Mouse (Mus musculus) lung, postnatal 4 days (tissue): ENCODE data around the gene Pheta1.
"Not testable (repeated sequence)": the region's sequence is repeated elsewhere in the genome, so short reads cannot be mapped to it uniquely, and the experiment has no call there.

Experiments
- DNase-seq, 2 experiments: peaks; one replicate each; pipeline ENCODE4 v3.0.0; 2021

Pheta1 gene

DNA sequence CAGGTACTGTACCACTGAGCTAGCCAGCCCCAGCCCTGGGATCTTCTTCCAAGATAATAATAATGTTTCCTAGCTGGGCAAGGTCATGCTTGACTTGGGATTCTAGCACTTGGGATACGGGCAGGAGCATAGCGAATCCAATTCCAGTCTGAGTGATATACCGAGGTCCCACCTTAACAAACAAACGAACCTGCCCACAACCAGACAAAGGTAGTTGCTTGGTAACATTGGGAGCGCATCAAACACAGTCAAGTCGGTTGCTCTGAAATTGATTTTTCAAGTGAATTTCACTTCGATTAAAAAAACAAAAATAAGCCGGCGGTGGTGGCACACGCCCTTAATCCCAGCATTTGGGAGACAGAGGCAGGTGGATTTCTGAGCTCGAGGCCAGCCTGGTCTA, 2.5 kb upstream of the Pheta1 start:
- no peak for DNase-seq

DNA sequence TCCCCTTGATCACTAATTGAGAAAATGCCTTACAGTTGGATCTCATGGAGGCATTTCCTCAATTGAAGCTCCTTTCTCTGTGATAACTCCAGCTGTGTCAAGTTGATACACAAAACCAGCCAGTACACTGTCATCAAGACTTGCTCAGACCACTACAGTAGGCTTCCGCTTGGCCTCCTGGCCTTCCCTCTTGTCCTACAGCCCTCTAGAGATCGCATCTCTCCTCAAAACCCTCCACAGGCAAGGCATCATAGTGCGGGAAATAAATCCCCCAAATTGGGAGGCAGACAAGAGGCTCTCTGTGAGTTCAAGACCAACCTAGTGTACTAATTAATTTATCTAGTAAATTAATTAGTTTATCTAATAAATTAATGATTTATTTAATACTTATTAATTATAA, 1.5 kb upstream of the Pheta1 start:
- not testable (repeated sequence) for DNase-seq

DNA sequence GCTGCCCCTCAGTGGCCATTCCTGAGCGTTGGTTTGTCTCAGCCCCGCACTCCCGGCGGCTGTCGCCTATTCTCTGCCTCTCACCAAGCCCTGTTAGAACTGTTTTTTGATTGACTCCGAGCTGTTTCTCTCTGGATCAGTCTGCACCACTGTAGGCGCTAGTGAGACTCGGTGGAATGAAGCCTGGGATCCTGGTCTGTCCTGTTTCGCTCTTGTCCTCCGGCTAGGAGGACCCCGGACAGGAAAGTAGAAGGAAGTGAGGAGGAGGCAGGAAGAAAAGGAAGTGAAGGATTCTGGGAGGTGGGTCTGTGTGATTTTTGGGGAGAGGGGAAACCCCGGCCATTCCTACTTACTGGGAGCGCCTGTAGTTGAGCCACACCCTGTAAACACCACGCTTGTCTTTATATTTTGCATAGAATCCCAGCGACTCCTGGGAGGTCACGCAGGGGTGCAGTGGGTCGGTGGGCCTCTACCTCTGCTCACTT, 707 bp upstream of the Pheta1 start:
- DNase-seq = peak; percentile 72 to 74

DNA sequence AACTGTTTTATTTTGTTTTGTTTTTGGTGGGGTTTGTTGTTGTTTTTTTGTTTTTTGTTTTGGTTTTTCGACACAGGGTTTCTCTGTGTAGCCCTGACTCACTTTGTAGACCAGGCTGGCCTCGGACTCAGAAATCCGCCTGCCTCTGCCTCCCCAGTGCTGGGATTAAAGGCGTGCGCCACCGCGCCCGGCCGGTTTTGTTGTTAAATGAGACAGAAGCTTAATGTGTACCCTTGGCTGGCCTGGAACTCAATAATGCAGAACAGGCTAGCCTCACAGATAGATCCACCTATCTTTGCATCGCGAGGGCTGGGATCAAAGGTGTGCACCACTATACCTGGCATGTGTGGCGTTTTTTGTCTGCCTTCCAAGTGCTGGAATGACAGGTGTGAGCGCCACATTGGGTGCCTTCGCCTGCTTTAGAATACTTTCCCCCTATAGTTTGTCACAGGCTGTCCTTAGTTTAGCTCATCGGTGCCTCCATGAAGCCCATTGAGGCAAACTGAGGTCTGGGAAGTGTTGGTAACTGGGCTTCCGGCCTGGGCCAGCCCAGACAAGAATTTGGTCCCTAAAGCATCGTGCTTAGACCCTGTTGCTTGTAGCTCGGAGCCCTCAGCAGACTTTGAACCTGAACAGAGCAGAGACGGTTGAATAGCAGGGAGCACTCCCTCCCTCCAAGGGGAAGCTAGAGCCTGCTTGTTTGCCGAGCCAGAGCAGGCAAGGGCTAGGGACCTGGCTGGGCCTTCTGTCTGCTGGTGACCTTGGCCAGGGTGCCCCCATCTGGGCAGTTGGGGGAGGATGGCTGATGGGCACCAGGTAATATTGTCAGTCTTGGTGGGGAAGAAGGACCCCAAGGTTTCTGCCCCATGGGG, 930 bp downstream of the Pheta1 start:
- peak in 1 of 2 experiments; percentile 32 for DNase-seq

DNA sequence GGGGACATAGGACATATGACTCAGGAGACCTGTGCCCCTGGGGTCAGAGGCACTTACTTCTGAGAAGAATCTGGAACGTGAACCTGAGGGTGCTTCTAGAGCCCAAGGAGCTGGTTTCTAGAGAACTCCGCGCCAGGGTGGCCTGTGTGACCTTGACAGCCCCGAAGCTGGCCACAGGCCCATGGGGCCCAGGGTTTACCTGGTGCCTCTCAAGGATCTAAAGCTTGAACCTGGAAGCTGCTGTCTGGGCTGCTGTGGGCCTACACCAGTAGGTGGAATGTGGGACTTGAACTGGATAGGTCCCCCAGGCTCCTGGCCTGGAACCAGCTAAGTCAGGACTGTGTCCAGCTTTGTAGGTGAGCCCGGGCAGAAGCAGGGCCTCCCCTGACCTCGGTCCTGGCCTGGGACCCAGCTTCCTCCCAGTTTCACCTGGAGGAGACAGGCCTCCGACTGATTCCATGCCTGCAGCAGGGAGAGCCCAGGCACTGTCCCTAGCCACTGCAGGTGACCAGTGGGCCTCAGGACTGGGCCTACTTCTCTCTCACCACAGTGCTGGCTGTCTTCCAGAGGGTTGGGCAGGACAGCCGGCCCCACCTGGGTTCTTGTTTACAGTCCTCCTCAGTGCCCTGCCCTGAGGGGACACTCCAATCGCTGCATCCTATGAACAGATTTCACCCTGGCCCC, 4.7 kb downstream of the Pheta1 start:
- peak; percentile 82 to 92 for DNase-seq

DNA sequence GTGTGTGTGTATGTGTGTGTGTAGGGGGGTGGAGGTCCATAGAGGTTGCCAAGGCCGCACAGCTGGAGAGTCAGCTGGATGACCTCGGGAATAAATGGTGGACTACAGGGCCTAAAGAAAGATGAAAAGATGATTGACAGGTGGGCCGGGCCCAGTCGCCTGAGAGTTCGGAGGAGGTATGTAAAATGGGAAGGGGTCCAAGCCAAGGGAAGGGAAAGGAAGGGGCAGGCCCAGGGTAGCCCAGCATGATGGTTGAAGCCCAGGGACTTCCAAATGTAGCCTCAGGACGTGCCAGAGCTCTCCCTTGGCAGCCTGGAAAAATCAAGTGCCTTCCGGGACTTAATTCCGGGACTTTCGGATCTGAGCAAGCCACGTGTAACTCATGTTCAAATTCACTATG, 6.0 kb downstream of the Pheta1 start:
- DNase-seq = no peak

DNA sequence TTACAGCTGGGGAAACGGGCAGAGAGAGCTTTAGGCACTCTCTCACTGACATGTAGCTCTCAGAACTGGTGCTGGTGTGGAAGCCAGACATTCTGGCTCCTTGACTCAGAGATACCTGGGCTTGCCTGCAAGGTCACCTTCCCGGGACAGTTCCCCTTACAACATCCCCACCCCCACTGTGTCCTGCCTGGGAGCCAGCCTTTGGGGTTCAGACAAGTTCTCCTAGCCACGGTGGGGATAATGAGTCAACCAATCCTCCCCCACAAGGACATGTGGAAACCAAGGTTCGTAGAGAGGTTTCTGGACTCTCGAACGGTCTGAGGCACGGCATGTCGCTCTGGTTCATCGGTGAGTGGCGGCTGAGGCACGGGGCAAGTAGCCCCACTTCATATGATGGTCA, 8.0 kb downstream of the Pheta1 start:
- DNase-seq = no peak

DNA sequence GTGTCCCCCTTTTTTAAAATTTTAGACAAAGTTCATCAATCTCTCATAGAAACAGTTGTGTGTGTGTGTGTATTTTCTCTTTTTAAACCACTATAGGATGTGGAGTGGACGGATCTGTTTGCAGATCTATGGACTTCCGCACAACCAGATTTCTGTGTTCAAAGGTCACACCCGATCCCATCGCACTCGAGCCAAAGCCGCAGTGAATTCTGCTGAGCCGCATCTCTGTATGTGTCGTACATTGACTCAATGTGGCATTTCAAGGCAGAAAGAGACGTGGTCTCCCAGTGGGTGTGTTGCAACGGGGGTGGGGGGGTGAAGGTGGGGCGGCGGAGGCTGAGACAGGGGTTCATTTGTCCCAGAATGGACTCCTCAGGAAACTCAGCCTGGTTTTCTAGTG, 9.6 kb downstream of the Pheta1 start:
- no peak for DNase-seq

DNA sequence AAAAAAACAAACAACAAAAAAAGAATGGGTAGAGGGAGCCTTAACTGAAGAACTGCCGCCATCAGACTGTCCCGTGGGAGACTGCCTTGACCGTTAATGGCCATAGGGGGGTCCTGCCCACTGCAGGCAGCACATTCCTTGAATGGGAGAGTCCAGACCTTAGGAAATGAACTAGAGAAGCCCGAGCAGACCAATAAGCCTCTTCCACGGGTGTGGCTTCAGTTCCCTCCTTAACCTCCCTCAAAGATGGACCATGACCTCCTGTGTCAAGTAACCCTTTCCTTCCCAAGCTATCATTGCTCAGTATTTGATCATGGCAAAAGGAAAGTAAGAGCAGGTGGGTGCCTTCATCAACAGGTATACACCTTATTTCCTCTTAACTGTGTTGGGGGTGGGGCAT, 13.2 kb downstream of the Pheta1 start:
- no peak for DNase-seq

DNA sequence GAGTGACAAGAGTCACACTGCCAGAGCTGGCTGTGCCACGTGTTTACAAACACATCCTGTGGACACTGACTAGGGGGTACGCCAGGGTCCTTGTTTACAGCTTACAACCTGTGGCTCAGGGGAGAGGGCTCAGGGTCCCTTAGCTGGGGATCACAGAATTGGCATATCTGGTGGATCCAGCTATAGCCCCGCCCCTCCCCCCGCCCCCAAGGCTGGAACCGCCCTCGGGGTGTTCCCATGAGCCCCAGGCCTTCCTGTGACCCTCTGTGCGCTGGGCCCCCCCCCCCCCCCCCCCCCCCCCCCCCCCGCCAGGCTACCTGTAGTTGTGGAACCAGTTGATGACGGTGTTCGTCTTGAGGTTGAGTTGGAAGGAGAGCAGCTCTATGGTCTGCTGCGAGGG, 15.5 kb downstream of the Pheta1 start:
- no peak for DNase-seq

DNA sequence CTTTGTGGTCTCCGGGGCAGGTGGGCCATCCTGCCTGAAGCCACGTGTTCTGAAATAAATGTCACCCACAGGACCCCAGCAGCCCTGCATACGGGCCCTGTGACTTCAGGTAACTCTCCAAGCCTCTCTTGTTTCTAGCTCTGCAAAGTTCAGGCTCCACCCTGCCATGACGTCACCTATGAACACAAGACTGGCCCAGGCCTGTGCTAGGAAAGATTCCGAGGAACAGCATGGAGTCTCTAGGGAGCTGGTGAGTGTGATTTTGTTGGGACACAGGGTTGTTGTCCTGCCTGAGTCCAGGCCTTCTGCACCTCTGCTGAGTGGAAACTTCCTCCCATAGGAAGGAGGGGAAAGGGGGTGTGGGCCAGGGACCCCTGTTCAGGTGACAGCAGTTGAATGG, 19.2 kb downstream of the Pheta1 start:
- DNase-seq = no peak

DNA sequence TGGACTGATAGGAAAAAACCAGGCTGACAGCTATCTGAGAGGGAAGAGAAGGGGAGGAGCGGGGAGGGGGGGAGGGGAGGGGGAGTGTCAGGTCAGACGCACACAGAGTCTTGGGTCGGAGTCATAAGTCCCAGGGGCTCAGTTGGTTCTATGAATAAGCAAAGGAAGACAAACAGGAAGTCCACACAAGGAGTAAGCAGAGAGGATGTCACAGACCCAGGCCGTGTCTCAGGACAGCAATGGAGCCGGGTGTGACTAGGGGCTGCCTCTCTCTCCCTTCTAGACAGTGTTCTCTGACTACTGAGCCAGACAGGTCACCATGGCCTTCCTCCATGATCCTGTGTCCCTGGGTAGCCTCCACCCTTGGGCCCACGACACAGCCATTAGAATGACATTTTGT, 22.0 kb downstream of the Pheta1 start:
- no peak for DNase-seq

DNA sequence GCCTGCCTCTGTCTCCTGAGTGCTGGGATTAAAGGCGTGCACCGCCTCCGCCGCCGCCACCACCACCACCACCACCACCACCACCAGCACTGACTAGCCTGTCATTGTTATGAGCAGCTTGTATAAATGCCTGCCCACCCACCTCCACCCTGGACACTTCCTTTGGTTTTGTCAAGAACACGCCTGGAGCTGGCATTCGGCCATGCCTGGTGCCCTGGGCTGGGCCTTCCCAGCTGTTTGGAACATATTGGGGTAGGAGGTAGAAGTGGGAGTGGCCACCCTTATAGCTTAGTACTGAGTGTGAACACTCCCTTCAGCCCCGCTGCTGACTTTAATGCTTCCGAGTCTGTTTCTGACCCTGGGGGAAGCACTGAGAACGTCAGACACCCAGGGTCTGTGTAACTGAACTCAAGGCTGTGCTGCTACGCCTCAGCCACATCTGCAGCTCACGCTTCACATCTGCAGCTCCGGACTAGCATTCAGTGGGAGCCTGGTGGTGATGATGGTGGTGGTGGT, 22.8 kb downstream of the Pheta1 start:
- DNase-seq = peak; percentile 57 to 76

DNA sequence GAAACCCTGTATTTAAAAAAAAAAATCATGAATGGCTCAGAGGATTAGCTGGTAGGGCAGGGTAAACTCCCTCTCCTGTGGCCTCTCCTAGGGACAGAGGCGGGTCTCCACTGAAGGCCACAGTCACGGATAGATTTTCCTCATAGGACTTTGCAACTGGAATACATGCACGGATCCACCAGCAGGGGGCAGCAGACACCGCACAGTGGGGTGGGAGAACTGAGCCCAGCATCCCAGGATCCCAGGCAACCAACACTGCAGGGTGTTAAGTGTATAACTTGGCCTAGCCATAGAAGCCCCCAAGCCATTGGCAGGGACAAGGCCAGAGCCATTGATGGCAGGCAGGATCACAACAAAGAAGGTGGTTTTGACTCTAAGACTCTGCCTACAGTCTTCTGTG, 23.4 kb downstream of the Pheta1 start:
- peak; percentile 78 to 88 for DNase-seq

DNA sequence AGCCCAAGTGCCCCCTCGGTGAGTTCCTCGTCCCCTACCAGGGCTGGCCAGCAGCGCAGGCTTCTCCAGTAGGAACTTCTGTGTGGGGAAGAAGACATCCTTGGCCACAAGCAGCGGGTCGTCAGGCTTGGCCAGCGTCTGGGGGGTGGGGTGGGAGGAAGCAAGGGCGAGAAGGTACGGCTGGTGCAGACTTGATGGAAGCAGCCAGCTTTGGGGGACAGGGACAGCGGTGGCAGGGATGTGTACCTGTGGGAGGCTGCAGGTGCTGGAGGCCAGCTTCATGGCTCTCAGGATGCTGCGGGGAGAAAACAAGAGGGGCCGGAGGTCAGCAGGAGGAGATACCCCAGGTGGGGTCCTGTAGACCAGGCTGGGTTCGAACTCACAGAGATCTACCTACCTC, 26.3 kb downstream of the Pheta1 start:
- no peak for DNase-seq

DNA sequence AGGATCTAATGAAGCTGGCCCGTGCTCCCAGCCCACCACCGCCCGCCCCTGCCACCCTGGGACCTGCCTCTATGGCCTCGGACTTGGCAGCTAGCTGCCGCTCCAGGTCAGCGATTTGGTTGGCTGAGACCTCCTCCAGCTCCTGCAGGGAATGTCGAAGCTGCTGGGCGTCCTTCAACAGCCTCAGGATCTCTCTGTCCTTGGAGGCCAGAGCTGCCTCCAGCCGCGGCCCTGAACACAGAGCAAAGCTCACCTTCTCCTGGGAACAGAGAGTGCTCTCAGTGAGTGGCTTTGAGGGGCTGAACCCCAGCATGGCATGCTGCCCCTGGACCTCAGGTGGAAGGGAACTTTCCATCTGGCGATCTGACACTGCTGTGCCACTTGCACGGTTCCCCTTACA, 28.1 kb downstream of the Pheta1 start:
- DNase-seq = no peak

DNA sequence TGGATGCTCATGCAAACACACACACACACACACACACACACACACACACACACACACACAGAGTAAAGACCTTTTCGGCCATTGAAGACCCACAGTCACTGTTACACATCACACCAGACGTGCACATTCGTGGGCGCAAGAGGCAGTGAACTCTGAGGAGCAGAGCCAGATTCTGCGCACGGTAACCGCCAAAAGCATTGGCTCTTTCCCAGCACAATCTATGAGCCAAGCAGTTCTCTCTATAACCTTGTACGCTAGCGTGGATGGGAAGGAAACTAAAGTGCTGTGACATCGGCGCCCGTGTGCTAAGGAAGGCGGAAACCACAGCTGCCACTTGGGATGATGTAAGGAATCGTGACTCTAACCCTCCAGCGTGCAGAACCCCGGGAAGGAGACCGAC, 29.9 kb downstream of the Pheta1 start:
- DNase-seq = no peak

DNA sequence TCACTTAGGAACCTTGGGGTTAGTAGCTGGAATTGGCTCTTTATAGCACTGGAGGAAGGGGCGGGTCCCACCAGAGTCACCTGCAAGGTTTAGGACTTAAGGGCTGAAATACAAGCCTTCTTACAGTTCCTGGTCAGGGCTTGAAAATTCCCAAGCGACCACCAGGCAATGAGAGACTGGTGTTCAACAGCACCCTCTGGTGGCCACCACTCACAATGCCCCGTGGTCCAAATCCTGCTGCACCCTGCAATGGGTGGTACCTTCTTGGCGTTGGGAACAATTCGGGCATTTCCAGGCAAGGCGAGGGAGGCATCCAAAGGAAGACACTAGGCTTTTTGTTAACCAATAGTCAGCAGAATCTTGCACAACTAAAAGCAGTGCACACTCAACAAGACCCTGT, 30.4 kb downstream of the Pheta1 start:
- peak in 1 of 2 experiments; percentile 60 for DNase-seq

DNA sequence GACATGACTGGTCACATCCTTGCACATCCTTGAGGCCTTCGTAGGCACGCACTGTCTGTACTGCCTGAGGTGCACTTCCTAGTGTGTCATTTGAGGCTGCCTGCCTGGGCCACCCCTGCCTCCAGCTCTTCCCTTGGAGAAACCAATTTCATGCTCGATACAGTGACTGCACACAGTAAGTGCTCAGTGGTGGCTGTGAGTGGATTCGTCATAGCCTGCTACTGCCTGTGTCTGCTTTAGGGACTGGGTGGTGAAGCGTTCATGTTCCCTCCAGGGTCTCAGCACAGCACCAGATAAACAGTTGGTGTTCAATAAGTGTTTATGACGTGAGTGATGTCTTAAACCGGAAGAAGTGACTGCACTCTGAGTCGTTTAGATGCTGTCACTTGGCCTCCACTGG, 34.6 kb downstream of the Pheta1 start:
- no peak for DNase-seq

DNA sequence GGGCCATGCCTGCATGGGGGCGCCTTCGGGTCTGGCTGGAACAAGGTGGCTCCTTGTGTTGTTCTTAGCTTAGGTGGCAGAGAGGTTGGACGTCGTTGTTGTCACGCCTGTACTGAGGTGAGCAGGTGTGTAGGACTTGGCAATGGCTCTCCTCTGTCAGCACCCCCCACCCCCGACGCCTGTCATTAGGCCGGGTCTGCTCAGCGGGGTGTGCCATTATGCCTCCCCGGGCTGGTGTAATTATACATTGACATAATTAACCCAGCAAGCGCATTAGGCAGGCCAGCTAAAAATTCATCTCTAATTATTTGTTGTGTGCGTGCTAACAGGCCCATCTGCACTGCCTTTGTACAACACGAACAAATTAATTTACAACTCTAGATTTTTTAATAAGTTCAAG, 40.6 kb downstream of the Pheta1 start:
- no peak for DNase-seq

DNA sequence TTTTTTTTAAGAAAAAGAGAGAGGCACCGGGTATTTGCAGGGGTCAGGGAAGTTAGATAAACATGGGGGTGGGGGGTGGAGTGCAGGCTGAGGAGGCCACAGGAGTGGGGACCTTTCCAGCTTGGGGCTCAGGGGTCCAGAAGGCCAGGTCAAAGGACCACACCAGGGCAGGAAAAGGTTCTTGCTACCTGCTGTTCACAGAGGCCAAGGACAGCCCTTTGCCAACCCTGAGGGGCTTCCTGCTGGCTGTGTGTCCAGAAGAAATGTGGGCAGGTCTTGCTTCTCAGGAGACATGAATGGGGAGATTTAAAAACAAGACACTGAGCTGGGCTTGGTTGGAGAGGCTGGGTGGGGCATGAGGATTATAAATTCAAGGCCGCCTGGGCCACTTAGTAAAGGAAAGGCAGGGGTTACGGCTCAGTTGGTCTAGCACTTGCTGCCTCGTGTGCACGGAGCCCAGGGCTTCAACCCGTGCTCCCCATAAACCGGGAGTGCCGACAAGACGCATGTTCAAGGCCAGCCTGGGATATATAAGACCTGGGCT, 41.1 kb downstream of the Pheta1 start:
- no peak for DNase-seq

DNA sequence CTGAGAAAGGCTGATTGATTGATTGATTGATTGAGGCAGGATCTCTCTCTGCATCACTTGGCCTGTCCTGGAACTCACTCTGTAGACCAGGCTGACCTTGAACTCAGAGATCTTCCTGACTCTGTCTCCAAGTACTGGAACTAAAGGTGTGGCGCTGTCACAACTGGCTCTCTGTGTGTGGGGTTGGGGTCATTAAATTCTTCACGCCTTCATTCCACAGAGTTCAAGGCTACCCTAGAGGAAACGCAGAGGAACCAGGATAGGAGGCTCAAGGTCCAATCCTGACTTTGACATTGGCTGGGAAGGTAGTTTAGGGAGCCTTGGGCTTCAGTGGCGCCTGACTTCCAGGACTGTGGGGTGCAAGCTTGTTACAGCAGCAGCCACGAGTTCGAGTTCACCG, 42.1 kb downstream of the Pheta1 start:
- DNase-seq = no peak

DNA sequence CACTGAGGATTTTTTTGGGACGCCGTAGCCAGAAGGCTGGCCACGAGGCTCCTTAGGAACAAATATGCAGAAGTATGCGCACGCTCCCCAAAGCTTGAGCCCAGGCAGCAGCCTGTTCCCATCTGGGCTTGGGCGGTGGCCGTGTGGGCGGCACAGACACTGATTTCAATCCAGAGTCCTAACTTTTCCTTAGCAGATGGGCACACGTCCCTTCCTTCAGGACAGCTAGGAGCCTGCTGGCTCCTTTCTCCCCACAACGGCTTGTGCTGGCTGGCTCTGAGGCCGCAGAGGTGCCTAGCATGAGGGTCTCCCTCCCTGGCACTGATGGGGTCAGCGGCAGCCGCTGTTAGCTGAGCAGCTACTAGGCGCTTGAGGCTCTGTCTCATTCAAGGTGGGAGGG, 43.5 kb downstream of the Pheta1 start:
- no peak for DNase-seq

DNA sequence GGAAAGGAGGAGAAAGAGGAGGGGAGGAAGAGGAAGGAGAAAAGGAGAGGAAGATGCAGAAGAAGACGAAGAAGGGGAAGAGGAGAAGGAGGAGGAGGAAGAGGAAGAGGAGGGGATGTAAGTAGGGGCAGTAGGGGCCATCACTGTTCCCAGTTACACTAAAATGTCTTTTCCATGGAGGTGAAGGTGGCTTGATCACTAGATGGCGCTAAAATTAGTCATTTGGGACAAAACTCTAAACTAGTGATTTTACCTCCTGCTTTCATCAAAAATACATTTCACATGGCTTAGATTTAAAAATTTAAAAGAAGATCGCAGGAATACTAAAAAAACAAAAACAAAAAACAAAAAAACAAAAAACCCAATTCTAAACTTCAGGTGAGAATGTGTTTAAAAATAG, 44.8 kb downstream of the Pheta1 start:
- no peak for DNase-seq
